Mouse (Mus musculus) hindbrain, embryonic 11.5 days (tissue): ENCODE data around the gene Akp3. TPM values are rescaled to one million over a fixed set of nuclear protein-coding genes. Genes with fewer than 3 reads are reported as not detected.
A peak's percentile ranks its signal among the peaks of the same experiment; 100 is the strongest.

Experiments used
- ATAC-seq: fragments of 200-750 bp; cut with Nextera tagmentation; 2 replicates; pipeline ENCODE4 v1.8.0; 2017; ENCODE audit warnings: mild to moderate bottlenecking, moderate TSS enrichment, moderate library complexity; ENCODE audit not compliant: low FRiP score
- DNase-seq: peaks from one replicate; pipeline ENCODE4 v3.0.0-alpha.2; 2015; ENCODE audit warnings: low spot score
- H3K27ac ChIP-seq: fragments of 300-500 bp; sonication (generic); 2 replicates; pipeline ENCODE4 v1.5.1; 2014; ENCODE audit warnings: mild to moderate bottlenecking, low read depth, low read length
- H3K27me3 ChIP-seq: fragments of 300-500 bp; sonication (generic); 2 replicates; pipeline ENCODE4 v1.6.1; 2014; ENCODE audit warnings: mild to moderate bottlenecking, low read length, moderate library complexity, mixed read lengths; ENCODE audit not compliant: control insufficient read depth, insufficient read depth
- H3K36me3 ChIP-seq: fragments of 300-500 bp; sonication (generic); 2 replicates; pipeline ENCODE4 v1.6.1; 2014; ENCODE audit warnings: mild to moderate bottlenecking, low read length, moderate library complexity, mixed read lengths; ENCODE audit not compliant: control insufficient read depth, insufficient read depth
- H3K4me1 ChIP-seq: fragments of 300-500 bp; sonication (generic); replicated peaks from 2 replicates; pipeline ENCODE4 v1.6.1; 2014; ENCODE audit warnings: low read length, mixed read lengths; ENCODE audit not compliant: control insufficient read depth, insufficient read depth
- H3K4me2 ChIP-seq: fragments of 300-500 bp; sonication (generic); replicated peaks from 2 replicates; pipeline ENCODE4 v1.6.1; 2014; ENCODE audit warnings: mild to moderate bottlenecking, low read depth, low read length
- H3K4me3 ChIP-seq: fragments of 300-500 bp; sonication (generic); 2 replicates; pipeline ENCODE4 v1.5.1; 2014; ENCODE audit warnings: low read depth, low read length
- H3K9ac ChIP-seq: fragments of 300-500 bp; sonication (generic); 2 replicates; pipeline ENCODE4 v1.6.1; 2014; ENCODE audit warnings: low read depth, low read length
- H3K9me3 ChIP-seq: fragments of 300-500 bp; sonication (generic); 2 replicates; pipeline ENCODE4 v1.6.1; 2016; ENCODE audit warnings: low read length; ENCODE audit not compliant: control insufficient read depth
- WGBS: fragments of 180-500 bp; shearing (Covaris S2); extraction: QIAGEN DNeasy Blood & Tissue Kit; methylation state at CpG from one replicate; pipeline ENCODE4 v1.1.7; 2014; 5-methylcytosine and 5-hydroxymethylcytosine counted together
- polyA plus RNA-seq: library from polyadenylated mRNA; unstranded; fragments of >200 nt; fragmentation: Nextera tagmentation; extraction: Ambion mirVana; gene quantifications from 2 replicates; pipeline ENCODE4 v1.2.1, GENCODE M21; 2014

Akp3 gene
- polyA plus RNA-seq, 1 experiment from 2014 or later, result not detected

GRCm38 (mm10) chr1:87159396-87159795 lies 34.6 kb downstream of the Akp3 start:
- no peaks in the 10 kb centered on the region for H3K9me3 ChIP-seq
- H3K27me3 ChIP-seq, result peaks cover 44% of the 10 kb centered on the region

GRCm38 (mm10) chr1:87164164-87164795 lies 39.5 kb downstream of the Akp3 start:
- 38% methylated on average over 11 of the region's 11 CpGs for WGBS
- Histone ChIP-seq H3K4me1 (no peaks in the 10 kb centered on the region), H3K9ac (no peak overlapping the region), H3K4me2 (no peak overlapping the region), H3K27ac (0 out of 2 replicates have a peak overlapping the region, but pooled peaks have one; percentile 17), H3K4me3 (no peak overlapping the region), H3K9me3 (no peaks in the 10 kb centered on the region), H3K27me3 (no peaks in the 10 kb centered on the region), H3K36me3 (no peaks in the 10 kb centered on the region)
- DNase-seq (no peak), ATAC-seq (peak; percentile 73)

More at GRCm38 (mm10) chr1:87159396-87159795, 34.6 kb downstream of the Akp3 start:
- H3K4me2 ChIP-seq, result no peak overlapping the region
- ATAC-seq (no peak), DNase-seq (no peak)
- H3K4me1 ChIP-seq, result peaks cover 4% of the 10 kb centered on the region; the same call in 1 of the 2 replicates
- no peak overlapping the region for H3K27ac ChIP-seq
- H3K4me3 ChIP-seq, result no peak overlapping the region
- H3K9ac ChIP-seq, result no peak overlapping the region
- no peaks in the 10 kb centered on the region for H3K36me3 ChIP-seq
- WGBS, result 86% methylated on average over 3 of the region's 3 CpGs

GRCm38 (mm10) chr1:87164796-87165184 lies 40.0 kb downstream of the Akp3 start:
- ATAC-seq (no peak), DNase-seq (no peak)
- H3K4me1 ChIP-seq, result no peaks in the 10 kb centered on the region
- H3K36me3 ChIP-seq, result no peaks in the 10 kb centered on the region
- H3K27ac ChIP-seq, result no peak overlapping the region
- no peaks in the 10 kb centered on the region for H3K27me3 ChIP-seq
- WGBS, result 47% methylated on average over 9 of the region's 9 CpGs
- no peaks in the 10 kb centered on the region for H3K9me3 ChIP-seq
- H3K4me3 ChIP-seq, result no peak overlapping the region
- no peak overlapping the region for H3K9ac ChIP-seq
- H3K4me2 ChIP-seq, result no peak overlapping the region

- Histone ChIP-seq H3K27me3 (no peaks in the 10 kb centered on the region; the same call in 1 of the 2 replicates), H3K27ac (peak overlapping the region; percentile 66; the same call in 1 of the 2 replicates), H3K9ac (no peak overlapping the region)
Measured at GRCm38 (mm10) chr1:87170458-87170857, 45.7 kb downstream of the Akp3 start.

GRCm38 (mm10) chr1:87171312-87171711 lies 46.5 kb downstream of the Akp3 start:
- Histone ChIP-seq H3K4me3 (no peak overlapping the region), H3K4me1 (peaks cover 5% of the 10 kb centered on the region; the same call in 1 of the 2 replicates), H3K4me2 (no peak overlapping the region), H3K9me3 (no peaks in the 10 kb centered on the region), H3K27ac (peak overlapping the region; percentile 63; the same call in 1 of the 2 replicates), H3K36me3 (no peaks in the 10 kb centered on the region), H3K27me3 (no peaks in the 10 kb centered on the region; the same call in 1 of the 2 replicates), H3K9ac (no peak overlapping the region)
- ATAC-seq (no peak), DNase-seq (no peak)
- WGBS, result 92% methylated on average over 1 of the region's 1 CpGs

More at GRCm38 (mm10) chr1:87170458-87170857, 45.7 kb downstream of the Akp3 start:
- Histone ChIP-seq H3K4me3 (no peak overlapping the region), H3K4me1 (peaks cover 5% of the 10 kb centered on the region; the same call in 1 of the 2 replicates), H3K36me3 (no peaks in the 10 kb centered on the region), H3K4me2 (no peak overlapping the region), H3K9me3 (no peaks in the 10 kb centered on the region)
- WGBS, result 12% methylated on average over 19 of the region's 19 CpGs
- ATAC-seq, result peak; percentile 63
- peak; percentile 49 for DNase-seq

GRCm38 (mm10) chr1:87172316-87172715 lies 47.5 kb downstream of the Akp3 start:
- Histone ChIP-seq H3K27me3 (no peaks in the 10 kb centered on the region; the same call in 1 of the 2 replicates), H3K36me3 (no peaks in the 10 kb centered on the region), H3K4me1 (peaks cover 5% of the 10 kb centered on the region; the same call in 1 of the 2 replicates), H3K9ac (no peak overlapping the region), H3K4me2 (no peak overlapping the region), H3K9me3 (no peaks in the 10 kb centered on the region), H3K27ac (peak overlapping the region; percentile 63), H3K4me3 (no peak overlapping the region)
- WGBS, result 47% methylated on average over 9 of the region's 9 CpGs
- ATAC-seq (no peak), DNase-seq (peak; percentile 47)

- Histone ChIP-seq H3K4me2 (no peak overlapping the region), H3K9ac (no peak overlapping the region), H3K4me3 (no peak overlapping the region), H3K27me3 (no peaks in the 10 kb centered on the region; the same call in 1 of the 2 replicates), H3K27ac (no peak overlapping the region), H3K9me3 (no peaks in the 10 kb centered on the region), H3K4me1 (peaks cover 5% of the 10 kb centered on the region; the same call in 1 of the 2 replicates), H3K36me3 (no peaks in the 10 kb centered on the region)
- ATAC-seq, result no peak
- DNase-seq, result peak; percentile 88
- 23% methylated on average over 28 of the region's 28 CpGs for WGBS
Measured at GRCm38 (mm10) chr1:87174006-87174955, 49.5 kb downstream of the Akp3 start.

GRCm38 (mm10) chr1:87175852-87176292 lies 51.1 kb downstream of the Akp3 start:
- DNase-seq (peak; percentile 74), ATAC-seq (peak; percentile 88)
- H3K4me1 ChIP-seq, result 0 out of 2 replicates have a peak, but pooled peaks cover 2% of the 10 kb centered on the region
- H3K27me3 ChIP-seq, result no peaks in the 10 kb centered on the region; the same call in 1 of the 2 replicates
- no peak overlapping the region for H3K4me3 ChIP-seq
- 0 out of 2 replicates have a peak overlapping the region, but pooled peaks have one; percentile 7 for H3K27ac ChIP-seq
- H3K9ac ChIP-seq, result no peak overlapping the region
- no peak overlapping the region for H3K4me2 ChIP-seq
- no peaks in the 10 kb centered on the region for H3K36me3 ChIP-seq
- no peaks in the 10 kb centered on the region for H3K9me3 ChIP-seq
- 5% methylated on average over 11 of the region's 11 CpGs for WGBS
